Mouse (Mus musculus): ENCODE results near the gene Sart1. TPM values are rescaled to one million over a fixed set of nuclear protein-coding genes. Genes with fewer than 3 reads are reported as not detected.
A peak's percentile ranks its signal among the peaks of the same experiment; 100 is the strongest.

Sart1 gene
- 66.5 and 72.8 TPM in 2 replicates for polyA plus RNA-seq (2015; fragmentation: Nextera tagmentation; extraction: Ambion mirVana)

DNA sequence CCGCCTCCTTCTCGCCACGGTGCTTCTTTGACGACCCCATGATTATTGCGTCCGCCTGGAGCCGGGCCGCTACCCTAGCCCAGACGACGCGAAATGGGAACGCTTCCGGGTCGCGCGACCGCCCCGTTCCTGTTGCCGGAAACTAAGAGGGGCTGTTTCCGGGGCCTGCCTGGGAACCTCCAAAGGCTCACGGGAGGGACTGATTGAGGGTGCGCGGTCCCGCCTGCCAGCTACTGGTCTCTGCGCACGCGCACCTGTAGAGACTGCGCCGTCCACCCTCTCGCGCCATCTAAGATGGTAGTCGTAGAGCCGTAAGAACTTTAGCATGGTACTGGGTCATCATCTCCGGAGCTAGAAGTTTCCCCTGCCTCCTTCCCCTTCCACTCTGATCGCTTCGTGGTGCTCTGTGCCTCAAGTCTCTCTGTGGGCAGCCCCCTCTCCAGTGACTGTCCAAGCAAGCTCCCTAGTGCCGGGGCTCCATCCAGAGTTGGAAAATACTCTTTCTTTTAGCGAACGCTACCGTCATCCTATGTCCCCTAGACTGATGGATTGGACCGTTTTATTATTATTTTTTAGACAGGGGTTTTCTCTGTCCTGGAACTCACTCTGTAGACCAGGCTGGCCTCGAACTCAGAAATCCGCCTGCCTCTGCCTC, at the start of gene Sart1:
Gene Sart1 (minus strand): TSS at position 116 of the 655 bp plus-strand sequence.
- H3K4me3 ChIP-seq (replicated peaks), result peak within 1 kb of the TSS; percentile 86
- ATAC-seq (ENCODE audit: low FRiP score), result peak; percentile 96

DNA sequence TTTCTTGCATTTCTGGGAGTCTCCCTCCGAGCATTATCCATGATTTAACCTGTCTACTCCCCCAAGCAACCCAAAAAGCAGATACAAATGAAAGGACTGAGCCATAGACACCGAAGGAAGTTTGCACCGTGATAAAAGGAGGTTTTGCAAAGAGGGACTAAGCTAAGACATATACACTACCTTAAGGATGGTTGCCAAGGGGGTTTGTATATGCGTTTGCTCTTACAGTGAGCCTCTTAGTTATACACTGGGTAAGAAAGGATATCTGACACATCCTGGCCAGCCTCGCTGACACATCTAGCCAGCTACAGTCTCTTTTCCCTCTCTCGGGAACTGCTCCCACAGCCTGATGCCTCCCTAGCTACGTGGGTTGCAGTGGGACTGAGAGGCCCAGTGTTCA, 45.4 kb upstream of the Sart1 start:
- Histone ChIP-seq H3K9me3 (replicated peaks) (no peaks in the 10 kb centered on the region), H3K27ac (replicated peaks) (peak overlapping the region; percentile 60; the same call in 1 of the 2 replicates), H3K27me3 (replicated peaks) (no peaks in the 10 kb centered on the region; the same call in 1 of the 2 replicates), H3K4me3 (replicated peaks) (no peak overlapping the region), H3K4me1 (peaks cover 15% of the 10 kb centered on the region), H3K4me2 (peak overlapping the region; percentile 58), H3K9ac (replicated peaks) (peak overlapping the region; percentile 15; the same call in 1 of the 2 replicates), H3K36me3 (no peaks in the 10 kb centered on the region)
- ATAC-seq (ENCODE audit: low FRiP score), result no peak
- WGBS, result 75% methylated on average over 7 of the region's 7 CpGs

More for the DNA sequence above, at the start of gene Sart1:
- WGBS, result 2% methylated on average over 42 of the region's 43 CpGs
- Histone ChIP-seq H3K9me3 (replicated peaks) (no peaks in the 10 kb centered on the region), H3K27me3 (replicated peaks) (no peaks in the 10 kb centered on the region), H3K4me2 (peak within 1 kb of the TSS; percentile 91), H3K27ac (replicated peaks) (peak within 1 kb of the TSS; percentile 85), H3K9ac (replicated peaks) (peak within 1 kb of the TSS; percentile 80), H3K36me3 (peaks cover 22% of the 10 kb centered on the region), H3K4me1 (peaks cover 44% of the 10 kb centered on the region)

DNA sequence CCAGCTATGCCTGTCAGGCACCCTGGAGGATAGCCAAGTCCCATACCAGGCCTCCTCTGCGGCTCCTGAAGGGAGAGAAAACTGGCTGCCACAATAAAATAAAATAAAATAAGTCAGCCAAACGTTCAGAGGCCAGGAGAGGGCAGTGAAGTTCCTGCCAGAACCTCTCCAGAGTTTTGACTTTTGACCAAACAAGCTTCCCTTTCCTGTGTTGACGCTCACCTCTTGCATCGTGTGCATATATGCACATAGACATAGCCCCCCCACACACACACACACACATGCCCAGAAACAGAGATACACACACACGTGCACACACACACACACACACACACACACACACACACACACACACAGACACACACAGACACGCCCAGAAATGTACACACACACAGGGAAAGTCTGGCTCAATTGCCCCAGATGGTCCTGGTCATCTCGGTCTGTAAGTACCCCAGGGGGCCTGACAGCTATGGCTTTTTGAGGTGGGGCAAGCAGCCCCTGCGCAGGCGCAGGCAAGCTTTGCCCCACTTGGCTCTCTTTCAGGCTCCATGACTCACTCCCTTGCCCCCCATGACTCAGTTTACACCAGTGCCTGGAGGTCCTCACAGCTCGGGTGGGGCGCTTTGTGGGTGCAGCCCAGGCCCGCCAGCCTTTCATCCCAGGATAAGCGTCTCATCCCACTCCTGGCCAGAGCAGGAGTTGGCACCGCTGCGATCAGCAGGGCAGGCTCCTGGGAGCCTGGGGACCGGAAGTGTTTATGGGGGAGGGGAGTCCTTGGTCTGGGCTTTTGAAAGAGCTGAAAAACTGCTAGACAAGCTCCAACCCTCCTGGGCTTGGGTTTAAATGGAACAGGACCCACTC, 44.7 kb upstream of the Sart1 start:
- Histone ChIP-seq H3K27ac (replicated peaks) (peak overlapping the region; percentile 60), H3K27me3 (replicated peaks) (no peaks in the 10 kb centered on the region; the same call in 1 of the 2 replicates), H3K9me3 (replicated peaks) (no peaks in the 10 kb centered on the region), H3K4me2 (peak overlapping the region; percentile 58), H3K36me3 (no peaks in the 10 kb centered on the region), H3K4me1 (peaks cover 17% of the 10 kb centered on the region), H3K4me3 (replicated peaks) (peak overlapping the region; percentile 21), H3K9ac (replicated peaks) (peak overlapping the region; percentile 15; the same call in 1 of the 2 replicates)
- no peak for ATAC-seq (ENCODE audit: low FRiP score)
- 12% methylated on average over 16 of the region's 16 CpGs for WGBS

GRCm38 (mm10) chr19:5431911-5432464, 43.5 kb upstream of the Sart1 start:
- H3K27ac ChIP-seq (replicated peaks), result no peak overlapping the region
- H3K9ac ChIP-seq (replicated peaks), result no peak overlapping the region; the same call in 1 of the 2 replicates
- H3K36me3 ChIP-seq, result peaks cover 7% of the 10 kb centered on the region
- H3K4me3 ChIP-seq (replicated peaks), result no peak overlapping the region
- H3K9me3 ChIP-seq (replicated peaks), result no peaks in the 10 kb centered on the region
- 73% methylated on average over 4 of the region's 4 CpGs for WGBS
- no peak for ATAC-seq (ENCODE audit: low FRiP score)
- no peak overlapping the region for H3K4me2 ChIP-seq
- no peaks in the 10 kb centered on the region; the same call in 1 of the 2 replicates for H3K27me3 ChIP-seq (replicated peaks)
- peaks cover 26% of the 10 kb centered on the region for H3K4me1 ChIP-seq

GRCm38 (mm10) chr19:5430408-5430807, 41.9 kb upstream of the Sart1 start:
- H3K27me3 ChIP-seq (replicated peaks), result no peaks in the 10 kb centered on the region
- no peak overlapping the region for H3K27ac ChIP-seq (replicated peaks)
- no peak for ATAC-seq (ENCODE audit: low FRiP score)
- no peak overlapping the region for H3K4me3 ChIP-seq (replicated peaks)
- no peak overlapping the region for H3K9ac ChIP-seq (replicated peaks)
- no peaks in the 10 kb centered on the region for H3K9me3 ChIP-seq (replicated peaks)
- H3K4me1 ChIP-seq, result peaks cover 41% of the 10 kb centered on the region
- H3K4me2 ChIP-seq, result no peak overlapping the region
- WGBS, result 75% methylated on average over 1 of the region's 1 CpGs
- peaks cover 15% of the 10 kb centered on the region for H3K36me3 ChIP-seq

DNA sequence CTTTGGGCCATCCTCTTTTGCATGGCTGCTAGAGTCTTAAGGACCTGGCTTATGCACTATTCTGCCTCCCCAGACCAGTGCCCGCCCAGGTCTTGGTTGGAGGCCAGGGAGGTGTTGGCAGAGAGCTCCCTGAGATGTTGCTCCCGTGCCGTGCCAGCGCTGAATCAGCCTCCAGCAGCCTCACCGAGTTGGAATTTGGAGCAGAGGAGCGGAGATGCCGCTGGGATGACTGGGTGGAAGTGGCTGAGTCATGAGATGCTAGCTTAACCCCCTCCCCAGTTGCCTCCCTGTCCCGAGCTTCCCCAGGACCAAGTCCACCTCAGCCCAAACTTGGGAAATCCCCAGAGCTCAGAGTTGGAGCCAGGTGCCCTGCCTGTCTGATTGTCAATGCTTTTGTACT, 41.3 kb upstream of the Sart1 start:
- 77% methylated on average over 8 of the region's 8 CpGs for WGBS
- Histone ChIP-seq H3K36me3 (peaks cover 15% of the 10 kb centered on the region), H3K4me2 (no peak overlapping the region), H3K27ac (replicated peaks) (no peak overlapping the region), H3K9ac (replicated peaks) (no peak overlapping the region), H3K27me3 (replicated peaks) (no peaks in the 10 kb centered on the region), H3K9me3 (replicated peaks) (no peaks in the 10 kb centered on the region), H3K4me1 (peaks cover 41% of the 10 kb centered on the region), H3K4me3 (replicated peaks) (no peak overlapping the region)
- no peak for ATAC-seq (ENCODE audit: low FRiP score)

DNA sequence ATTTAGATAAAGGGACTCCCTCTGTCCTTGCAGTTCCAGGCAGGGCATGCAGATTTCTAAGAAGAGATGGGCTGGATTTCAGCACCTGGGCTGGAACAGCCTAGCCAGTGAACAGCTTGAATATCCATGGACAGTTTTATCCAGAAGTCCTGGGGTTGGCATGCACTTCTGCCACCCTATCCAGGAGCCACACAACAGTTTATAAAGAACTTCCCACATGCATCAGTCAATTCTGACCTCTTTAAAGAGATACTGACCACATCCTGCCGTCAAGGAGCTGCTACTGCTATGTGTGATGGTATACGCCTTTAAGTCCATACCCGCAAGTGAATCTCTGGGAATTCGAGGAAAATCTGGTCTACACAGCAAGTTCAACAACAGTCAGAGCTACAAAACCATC, 40.7 kb upstream of the Sart1 start:
- H3K4me3 ChIP-seq (replicated peaks), result no peak overlapping the region
- H3K27ac ChIP-seq (replicated peaks), result no peak overlapping the region
- WGBS, result 92% methylated on average over 4 of the region's 4 CpGs
- H3K9me3 ChIP-seq (replicated peaks), result no peaks in the 10 kb centered on the region
- H3K36me3 ChIP-seq, result peaks cover 15% of the 10 kb centered on the region
- H3K27me3 ChIP-seq (replicated peaks), result no peaks in the 10 kb centered on the region
- H3K9ac ChIP-seq (replicated peaks), result no peak overlapping the region
- H3K4me1 ChIP-seq, result peaks cover 41% of the 10 kb centered on the region
- ATAC-seq (ENCODE audit: low FRiP score), result no peak
- H3K4me2 ChIP-seq, result no peak overlapping the region

DNA sequence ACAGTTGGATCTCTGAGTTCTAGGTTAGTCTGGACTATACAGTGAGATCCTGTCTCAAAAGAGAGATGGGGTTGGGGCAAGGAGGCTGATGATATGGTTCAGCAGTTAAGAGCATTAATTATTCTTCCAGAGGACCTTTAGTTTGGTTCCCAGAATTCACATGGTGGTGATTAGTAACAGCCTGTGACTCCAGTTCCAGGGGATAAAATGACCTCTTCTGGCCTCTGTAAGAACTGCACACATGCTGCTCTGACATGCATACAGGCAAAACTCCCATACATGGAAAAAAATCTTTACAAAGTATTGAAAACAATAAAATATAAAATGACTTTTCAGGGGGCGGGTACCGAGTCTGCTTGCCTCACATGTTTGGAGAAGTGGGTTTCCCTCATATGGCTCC, 39.6 kb upstream of the Sart1 start:
- Histone ChIP-seq H3K9ac (replicated peaks) (no peak overlapping the region), H3K27ac (replicated peaks) (no peak overlapping the region), H3K27me3 (replicated peaks) (no peaks in the 10 kb centered on the region), H3K4me3 (replicated peaks) (no peak overlapping the region), H3K36me3 (peaks cover 15% of the 10 kb centered on the region), H3K9me3 (replicated peaks) (no peaks in the 10 kb centered on the region), H3K4me2 (no peak overlapping the region), H3K4me1 (peaks cover 40% of the 10 kb centered on the region)
- 88% methylated on average over 2 of the region's 2 CpGs for WGBS
- ATAC-seq (ENCODE audit: low FRiP score), result no peak

GRCm38 (mm10) chr19:5426640-5427290, 38.3 kb upstream of the Sart1 start:
- no peak for ATAC-seq (ENCODE audit: low FRiP score)
- Histone ChIP-seq H3K27ac (replicated peaks) (no peak overlapping the region), H3K4me1 (peaks cover 49% of the 10 kb centered on the region), H3K36me3 (peaks cover 25% of the 10 kb centered on the region), H3K4me2 (peak overlapping the region; percentile 90), H3K9me3 (replicated peaks) (no peaks in the 10 kb centered on the region), H3K27me3 (replicated peaks) (no peaks in the 10 kb centered on the region), H3K4me3 (replicated peaks) (peak overlapping the region; percentile 88), H3K9ac (replicated peaks) (no peak overlapping the region)
- WGBS, result 93% methylated on average over 13 of the region's 13 CpGs

DNA sequence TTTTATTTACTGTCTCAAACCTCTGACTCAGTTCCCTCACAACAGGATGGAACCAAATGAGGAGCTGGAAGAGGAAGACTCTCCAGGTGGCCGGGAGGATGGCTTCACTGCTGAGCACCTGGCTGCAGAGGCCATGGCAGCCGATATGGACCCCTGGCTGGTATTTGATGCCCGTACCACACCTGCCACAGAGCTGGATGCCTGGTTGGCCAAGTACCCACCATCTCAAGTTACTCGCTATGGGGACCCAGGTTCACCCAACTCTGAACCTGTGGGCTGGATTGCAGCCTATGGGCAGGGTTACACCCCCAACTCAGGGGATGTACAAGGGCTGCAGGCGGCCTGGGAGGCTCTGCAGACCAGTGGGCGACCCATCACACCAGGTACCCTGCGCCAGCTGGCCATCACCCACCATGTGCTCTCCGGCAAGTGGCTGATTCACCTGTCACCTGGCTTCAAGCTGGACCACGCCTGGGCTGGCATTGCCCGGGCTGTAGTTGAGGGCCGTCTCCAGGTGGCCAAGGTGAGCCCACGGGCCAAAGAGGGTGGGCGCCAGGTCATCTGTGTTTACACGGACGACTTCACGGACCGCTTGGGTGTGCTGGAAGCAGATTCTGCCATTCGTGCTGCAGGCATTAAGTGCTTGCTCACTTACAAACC, 37.5 kb upstream of the Sart1 start:
- Histone ChIP-seq H3K9ac (replicated peaks) (peak overlapping the region; percentile 93), H3K36me3 (peaks cover 32% of the 10 kb centered on the region), H3K4me2 (peak overlapping the region; percentile 90), H3K9me3 (replicated peaks) (no peaks in the 10 kb centered on the region), H3K27me3 (replicated peaks) (no peaks in the 10 kb centered on the region), H3K27ac (replicated peaks) (peak overlapping the region; percentile 95), H3K4me1 (peaks cover 53% of the 10 kb centered on the region), H3K4me3 (replicated peaks) (peak overlapping the region; percentile 88)
- no peak for ATAC-seq (ENCODE audit: low FRiP score)
- 90% methylated on average over 18 of the region's 18 CpGs for WGBS
